Mouse (Mus musculus) heart, adult 9 months (tissue): Measurements from ENCODE around the gene Dner.

ENCODE experiments used
- DNase-seq, 2 experiments: peaks; one replicate each; pipeline ENCODE4 v3.0.0; 2022; ENCODE audit warnings: low spot score in 2 of 2

The Dner gene

GRCm38 (mm10) chr1:84695517-84696411, at the start of gene Dner:
TSS of gene Dner (minus strand) at chr1:84696221.
- DNase-seq = peak; percentile 25 to 46

DNA sequence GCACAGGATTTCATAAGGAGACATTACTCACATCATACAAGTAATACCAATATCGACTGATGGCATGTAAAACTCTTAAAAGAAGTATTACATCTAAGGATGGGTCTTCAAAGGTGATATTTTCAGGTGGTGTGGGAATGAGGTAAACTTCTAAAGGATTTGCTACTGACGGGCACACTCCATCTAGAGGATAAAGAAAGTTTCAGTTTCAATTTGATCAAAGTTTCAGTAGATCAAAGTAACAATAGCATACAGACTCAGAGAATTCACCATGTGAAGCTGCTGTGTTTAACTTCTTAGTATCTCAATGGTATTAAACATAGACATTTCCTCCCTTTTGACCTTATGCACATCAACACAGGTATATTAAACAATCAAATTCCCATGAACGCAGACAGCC, 46.1 kb upstream of the Dner start:
- DNase-seq = no peak

GRCm38 (mm10) chr1:84740080-84740479, 44.1 kb upstream of the Dner start:
- no peak for DNase-seq

DNA sequence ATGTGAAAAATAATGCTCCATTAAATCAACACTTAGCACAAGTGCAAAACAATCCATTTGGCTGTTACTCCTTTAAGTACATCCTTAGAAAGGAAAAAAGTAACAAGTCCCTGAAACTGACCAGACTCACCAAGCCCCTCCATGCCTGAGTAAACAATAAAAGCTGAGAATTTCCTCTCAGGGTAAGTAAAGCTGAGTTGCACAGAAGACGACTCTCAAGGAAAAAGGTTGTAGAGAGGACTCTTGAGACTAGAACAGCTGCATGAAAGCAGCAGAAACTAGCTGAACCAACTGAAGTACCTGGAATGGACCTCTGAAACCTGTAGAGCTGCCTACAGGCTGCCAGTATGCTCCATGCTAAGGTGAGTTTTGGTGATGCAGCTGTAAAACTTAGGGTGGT, 41.1 kb upstream of the Dner start:
- no peak for DNase-seq

DNA sequence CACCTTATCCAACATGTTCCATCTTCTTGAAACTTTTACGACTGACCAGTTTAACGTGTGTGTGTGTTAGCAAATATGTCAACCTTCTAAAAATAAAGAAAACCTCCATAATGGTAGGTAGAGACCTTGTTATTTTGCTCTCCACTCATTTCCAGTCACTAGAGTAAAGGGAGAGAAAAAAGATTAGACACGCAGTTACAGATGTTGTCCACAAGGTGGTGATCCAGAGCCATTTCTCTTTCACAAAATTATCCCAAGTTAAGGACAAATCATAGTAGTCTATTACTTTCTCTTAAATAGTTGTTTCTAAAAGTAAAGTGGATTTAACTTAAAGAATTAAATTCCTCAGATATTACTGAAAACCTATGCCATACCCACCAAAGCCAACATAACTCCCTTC, 37.8 kb upstream of the Dner start:
- no peak for DNase-seq

GRCm38 (mm10) chr1:84731763-84732162, 35.7 kb upstream of the Dner start:
- no peak for DNase-seq

GRCm38 (mm10) chr1:84722841-84723240, 26.8 kb upstream of the Dner start:
- peak; percentile 9 to 26 for DNase-seq

DNA sequence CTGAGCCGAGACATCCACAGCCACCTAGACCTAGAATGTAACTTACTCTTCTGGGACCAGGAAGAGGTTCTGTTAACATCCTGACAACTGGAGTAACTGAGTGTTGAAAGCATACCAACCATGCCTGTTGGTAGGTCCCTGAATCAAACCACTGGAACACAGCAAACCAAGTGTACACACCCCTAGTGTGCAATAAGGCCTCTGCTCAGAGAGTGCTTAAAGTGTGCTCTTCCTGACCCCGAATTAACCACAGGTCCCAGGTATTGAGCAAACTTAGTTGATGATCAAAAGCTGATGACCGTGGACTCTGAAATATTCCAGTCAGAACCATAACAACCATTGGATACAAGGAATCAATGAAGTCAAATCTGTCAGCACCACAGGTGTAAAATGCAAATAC, 26.4 kb upstream of the Dner start:
- no peak for DNase-seq

- DNase-seq = no peak
Measured at GRCm38 (mm10) chr1:84721942-84722341, 25.9 kb upstream of the Dner start.

- no peak for DNase-seq
Measured at GRCm38 (mm10) chr1:84709810-84710785, 14.1 kb upstream of the Dner start.

- no peak for DNase-seq
Measured at GRCm38 (mm10) chr1:84709406-84709805, 13.4 kb upstream of the Dner start.

GRCm38 (mm10) chr1:84700254-84700653, 4.2 kb upstream of the Dner start:
- no peak for DNase-seq

- DNase-seq = no peak
Measured at GRCm38 (mm10) chr1:84697136-84697535, 1.1 kb upstream of the Dner start.

GRCm38 (mm10) chr1:84694688-84695474, 1.1 kb downstream of the Dner start:
- DNase-seq = no peak

DNA sequence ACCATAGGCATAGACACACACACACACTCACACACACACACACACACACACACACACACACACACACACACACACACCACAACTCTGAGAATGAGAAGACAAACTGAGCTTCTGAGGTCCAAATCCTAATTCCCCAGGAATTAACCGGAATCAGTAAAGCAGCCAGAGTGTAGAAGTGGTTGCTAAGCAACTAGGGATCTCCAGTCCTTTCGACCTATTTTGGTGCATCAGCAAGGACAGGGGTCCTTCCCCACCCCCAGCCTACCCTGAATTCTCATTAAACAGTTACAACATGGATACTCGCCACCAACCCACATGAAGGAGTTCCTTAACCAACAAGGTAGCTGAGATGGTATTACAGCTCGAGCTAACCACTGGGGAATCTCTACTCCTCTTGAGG, 18.1 kb downstream of the Dner start:
- DNase-seq = no peak

GRCm38 (mm10) chr1:84668100-84668846, 27.7 kb downstream of the Dner start:
- DNase-seq = no peak

DNA sequence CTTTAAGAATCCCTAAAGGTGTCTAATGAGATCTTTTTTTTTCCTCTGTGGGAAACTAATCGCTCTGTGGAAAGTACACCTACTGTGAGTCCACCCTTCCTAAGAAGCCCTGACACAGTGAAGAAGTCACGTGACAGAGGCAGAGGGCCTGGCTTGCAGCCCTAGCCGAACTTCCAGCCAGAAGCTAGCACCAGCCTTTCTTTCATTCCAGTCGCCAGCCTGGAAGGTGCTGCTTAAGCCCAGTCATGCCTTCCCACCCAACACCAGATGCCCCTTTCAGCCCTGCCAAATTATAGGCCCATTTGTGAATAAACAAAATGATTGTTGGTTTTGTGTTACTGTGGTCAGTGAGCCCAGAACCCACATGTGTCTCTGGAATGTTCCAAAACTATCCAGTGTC, 28.4 kb downstream of the Dner start:
- DNase-seq = no peak

DNA sequence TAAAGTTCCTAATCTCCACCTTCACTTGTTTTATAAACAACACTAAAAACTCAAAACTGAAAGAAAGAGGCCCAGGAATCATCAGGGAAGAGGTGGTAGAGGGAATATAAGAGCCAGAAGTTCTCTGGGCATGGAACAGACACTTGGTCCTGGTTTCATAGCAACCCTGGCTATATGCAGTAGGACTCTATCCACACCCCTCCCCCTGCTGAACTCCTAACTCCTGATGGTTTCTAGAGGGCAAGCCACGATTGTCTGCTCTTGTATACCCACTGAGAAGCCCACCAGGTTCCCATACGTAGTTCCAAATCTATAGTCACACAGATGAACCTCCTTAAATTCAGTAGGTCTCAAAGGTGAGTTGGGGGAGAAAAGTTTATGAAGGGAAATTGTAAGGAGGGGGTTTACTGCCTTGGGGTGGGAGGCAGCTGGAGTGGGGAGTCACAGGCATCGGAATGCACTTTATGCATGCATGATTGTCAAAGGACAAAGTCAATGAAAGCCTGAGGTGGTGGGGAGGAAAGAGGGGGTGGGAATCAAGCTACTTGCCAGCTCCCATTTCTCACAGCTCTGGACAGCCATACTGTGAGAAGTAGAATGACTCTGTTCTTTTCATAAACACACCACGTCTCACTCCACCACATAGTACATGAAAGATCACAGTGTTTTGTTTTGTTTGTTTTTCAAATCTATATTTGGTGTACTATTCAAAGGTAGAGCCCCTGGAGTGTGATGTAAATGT, 31.5 kb downstream of the Dner start:
- no peak for DNase-seq

- DNase-seq = no peak
Measured at GRCm38 (mm10) chr1:84646781-84647180, 49.2 kb downstream of the Dner start.

DNA sequence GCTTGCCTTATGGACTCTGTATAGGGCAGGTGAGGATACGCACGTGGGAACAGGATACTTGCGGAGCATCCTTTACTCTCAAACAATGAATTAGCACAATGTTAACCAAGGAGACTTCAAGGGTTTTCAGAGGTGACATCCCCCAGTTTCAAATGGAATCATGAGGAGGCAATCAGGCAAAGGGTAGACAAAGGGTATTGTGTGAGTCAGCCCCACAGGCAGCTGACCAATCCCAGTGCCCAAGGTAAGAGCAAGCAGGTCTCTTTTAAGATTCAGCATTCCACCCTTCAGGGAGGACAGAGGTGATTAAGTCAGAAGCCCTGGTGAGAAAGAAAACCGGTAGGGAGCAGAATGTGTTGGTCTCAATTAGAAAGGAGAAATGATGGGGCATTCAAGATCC, 55.6 kb downstream of the Dner start:
- DNase-seq = no peak
